Mouse (Mus musculus) lung, postnatal 25 days (tissue): ENCODE data around the gene Tusc2.

Source experiments
- DNase-seq: peaks from one replicate; pipeline ENCODE4 v3.0.0; 2022; ENCODE audit warnings: low spot score

Tusc2 gene

DNA sequence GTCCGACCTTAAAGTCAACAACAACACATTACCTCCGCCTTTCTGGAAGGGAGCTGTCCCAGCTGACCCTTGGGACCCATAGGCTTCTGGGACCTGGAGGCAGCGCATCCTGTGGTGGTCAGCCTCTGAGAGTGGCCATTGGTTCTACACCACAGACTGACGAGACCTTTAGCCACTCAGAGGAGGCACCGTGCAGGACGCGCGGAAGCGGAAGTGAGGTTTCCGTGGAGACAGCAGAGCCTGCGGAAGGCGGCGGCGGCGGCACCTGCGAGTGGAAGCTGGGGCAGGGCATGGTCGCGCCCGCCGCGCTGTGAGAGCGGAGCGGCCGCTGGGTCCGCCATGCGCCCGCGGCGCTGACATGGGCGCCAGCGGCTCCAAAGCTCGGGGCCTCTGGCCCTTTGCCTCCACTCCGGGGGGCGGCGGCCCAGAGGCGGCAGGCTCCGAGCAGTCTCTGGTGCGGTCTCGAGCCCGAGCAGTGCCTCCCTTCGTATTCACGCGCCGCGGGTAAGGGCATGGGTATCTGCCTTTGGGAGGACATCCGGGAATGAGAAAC, at the start of gene Tusc2:
TSS of gene Tusc2 (plus strand) at position 227 of the 553 bp plus-strand sequence.
- peak; percentile 98 for DNase-seq

DNA sequence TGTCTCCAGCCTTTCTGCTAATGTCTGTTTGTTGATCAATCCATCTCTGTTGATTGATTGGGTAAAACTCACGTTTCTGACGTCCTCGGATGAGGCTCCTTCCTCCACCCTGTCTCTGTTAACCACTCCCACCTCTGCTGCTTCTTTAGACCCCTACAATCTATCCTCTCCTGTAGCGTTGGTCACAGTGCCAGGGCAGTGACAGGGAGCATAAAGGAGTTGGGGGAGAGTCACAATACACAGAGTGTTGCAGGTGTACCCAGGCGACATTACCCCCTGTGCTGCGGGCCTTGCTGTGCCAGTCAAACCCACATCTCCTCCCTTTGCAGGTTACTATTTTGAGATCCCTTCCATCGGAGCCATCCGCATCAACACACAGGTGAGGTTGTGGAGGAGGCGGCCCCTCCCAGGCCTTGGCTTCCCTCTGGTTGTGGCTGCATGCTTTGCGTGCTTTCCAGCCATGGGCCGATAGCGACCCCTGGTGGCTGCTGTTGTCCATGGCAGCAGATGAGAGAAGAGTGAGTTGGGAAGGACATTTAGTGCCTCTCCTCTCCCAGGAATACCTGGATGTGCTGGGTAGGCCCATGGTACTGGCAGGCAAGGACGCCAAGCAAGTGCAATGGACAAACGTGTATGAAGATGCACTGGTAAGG, 48.6 kb upstream of the Tusc2 start:
- peak; percentile 76 for DNase-seq

DNA sequence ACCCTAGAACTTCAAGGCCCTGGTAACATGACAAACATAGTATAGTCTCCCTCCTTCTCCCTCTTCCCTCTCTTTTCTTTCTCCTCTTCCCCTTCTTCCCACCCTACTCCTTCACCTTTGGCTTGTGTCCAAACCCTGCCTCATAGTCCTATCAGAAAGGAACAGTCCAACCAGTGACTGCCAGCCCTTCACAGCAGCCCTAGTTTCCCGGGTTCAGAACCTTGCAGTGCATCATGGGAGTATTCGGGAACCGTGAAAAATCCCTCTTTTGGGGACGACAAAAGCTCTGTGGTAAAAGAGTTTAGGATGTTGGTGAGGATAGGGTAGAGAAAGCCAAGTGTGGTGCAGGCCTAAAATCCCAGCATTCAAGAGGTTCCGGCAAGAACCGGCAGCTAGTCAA, 42.7 kb upstream of the Tusc2 start:
- no peak for DNase-seq

DNA sequence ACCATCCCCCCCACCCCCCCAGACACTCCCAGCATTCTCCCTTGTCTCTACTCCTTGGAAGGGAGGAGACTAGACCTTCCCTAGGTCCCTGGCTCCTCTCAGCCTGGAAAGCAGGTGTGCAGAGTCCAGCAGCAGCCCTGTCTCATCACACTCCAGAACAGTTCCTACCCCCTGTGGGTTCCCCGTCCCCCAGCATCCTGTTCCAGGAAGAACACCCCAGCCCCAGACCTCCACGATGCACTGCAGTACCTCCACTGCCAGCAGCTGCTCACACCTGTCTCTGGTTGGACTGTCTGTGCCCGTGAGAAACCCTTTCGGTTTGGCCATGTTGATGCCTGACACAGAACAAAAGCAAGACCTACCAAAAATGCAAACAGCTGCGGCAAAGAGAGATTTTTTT, 41.9 kb upstream of the Tusc2 start:
- no peak for DNase-seq

DNA sequence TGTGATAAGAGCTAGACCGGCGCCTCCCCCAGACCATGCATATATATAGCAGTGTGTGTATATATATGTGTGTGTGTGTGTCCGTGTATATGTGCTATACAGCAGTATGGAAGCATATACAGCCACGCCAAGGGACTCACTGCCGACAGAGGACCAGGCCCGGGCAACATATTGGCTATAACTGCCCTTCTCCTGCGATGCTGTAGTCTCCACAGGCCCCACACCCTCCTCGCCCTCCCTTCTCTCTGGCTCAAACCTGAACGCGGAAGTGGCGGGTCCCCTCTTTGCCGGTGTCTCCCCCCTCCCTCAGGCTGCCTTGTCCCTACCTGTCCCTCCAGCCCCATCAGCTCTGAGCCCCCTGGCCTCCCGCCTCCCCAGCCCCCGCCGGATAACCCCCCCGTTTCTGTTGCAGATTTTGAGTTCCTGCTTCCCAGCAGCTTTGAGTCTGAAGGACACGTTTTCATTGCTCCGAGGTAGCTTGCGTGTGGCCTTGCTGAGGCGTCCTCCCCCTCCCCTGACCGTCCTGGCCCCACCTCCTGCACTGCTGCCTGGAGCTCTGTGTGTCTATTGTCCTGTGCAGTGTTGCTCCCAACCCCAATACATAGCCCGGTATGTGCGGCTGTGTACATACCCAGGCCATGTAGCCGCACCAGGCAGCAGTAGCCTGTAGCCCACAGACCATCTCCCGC, 41.2 kb upstream of the Tusc2 start:
- DNase-seq, result no peak

DNA sequence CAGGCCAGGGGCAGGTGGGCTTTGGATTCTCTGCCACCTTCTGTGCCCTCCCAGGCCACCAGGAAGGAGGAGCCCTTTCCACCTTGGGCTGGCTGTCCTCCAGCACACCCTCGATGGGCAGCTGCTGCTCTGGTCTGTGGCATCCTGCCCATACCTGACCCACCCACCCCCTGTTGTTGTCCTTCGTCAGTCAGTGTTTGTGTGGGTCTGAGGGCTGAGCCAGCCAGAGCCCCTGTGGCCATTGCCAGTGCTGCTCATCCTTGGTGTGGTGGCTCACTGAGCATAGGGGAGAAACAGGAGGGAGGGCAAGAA, 40.7 kb upstream of the Tusc2 start:
- no peak for DNase-seq

DNA sequence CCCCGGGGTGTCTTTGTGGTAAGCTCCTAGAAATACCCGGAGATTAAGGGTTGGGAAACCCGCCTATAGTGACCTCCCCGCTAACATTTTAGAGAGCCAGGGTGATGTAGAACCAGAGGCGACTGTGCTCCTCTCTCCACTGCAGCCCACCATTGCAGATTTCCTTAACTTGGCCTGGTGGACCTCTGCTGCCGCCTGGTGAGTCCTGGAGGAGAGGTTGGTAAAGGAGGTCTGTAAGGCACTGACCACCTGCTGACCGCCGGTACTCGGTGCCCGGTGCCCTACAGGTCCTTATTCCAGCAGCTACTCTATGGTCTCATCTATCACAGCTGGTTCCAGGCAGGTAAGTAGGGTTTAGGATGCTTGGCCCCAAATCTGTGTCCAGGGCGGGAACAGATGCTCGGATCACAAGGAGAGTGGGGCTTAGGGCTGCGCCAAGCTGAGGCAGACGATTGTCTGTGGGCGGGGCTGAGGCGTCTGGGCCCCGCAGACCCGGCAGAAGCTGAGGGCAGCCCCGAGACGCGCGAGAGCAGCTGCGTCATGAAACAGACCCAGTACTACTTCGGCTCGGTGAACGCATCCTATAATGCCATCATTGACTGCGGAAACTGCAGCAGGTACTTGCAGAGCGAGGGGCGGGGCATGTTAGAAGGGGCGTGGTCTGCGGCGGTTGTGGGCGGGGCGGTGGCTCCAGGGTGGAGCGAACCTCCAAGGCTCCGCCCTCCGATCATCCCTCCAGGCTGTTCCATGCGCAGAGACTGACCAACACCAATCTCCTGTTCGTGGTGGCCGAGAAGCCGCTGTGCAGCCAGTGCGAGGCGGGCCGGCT, 36.6 kb upstream of the Tusc2 start:
- DNase-seq, result peak; percentile 54

DNA sequence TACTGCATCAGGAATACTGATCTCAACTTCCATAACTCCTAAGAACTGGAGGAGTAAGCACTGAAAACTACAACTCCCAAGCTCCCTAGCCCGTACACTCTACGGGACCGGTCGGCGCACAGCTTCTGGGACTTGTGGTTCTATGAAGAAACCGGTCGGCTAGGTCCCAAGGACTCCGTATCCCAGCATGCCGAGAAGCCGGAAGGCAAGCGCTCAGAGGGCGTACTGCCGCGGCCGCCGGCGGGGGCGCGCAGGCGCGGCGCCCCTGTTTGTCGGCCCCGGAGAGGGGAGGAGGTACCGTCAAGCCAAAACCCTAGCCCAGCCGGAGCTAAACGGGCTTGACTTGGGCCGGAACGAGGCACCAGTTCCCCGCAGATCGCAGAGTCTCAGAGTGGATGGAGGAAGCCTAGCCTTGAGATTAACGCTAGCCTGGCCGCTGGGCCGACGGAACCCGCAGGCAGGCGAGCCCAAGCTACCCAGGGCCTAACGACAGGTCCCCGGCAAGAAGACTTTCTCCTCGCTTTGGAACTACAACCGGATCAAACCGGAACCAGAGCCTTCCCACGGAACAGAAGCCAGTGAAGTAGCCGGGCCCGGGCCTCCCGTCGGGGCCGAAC, 29.2 kb upstream of the Tusc2 start, which contains the start of gene Tmem115:
TSS of gene Tmem115 (plus strand) at position 155 of the 617 bp plus-strand sequence.
- DNase-seq, result peak; percentile 98

DNA sequence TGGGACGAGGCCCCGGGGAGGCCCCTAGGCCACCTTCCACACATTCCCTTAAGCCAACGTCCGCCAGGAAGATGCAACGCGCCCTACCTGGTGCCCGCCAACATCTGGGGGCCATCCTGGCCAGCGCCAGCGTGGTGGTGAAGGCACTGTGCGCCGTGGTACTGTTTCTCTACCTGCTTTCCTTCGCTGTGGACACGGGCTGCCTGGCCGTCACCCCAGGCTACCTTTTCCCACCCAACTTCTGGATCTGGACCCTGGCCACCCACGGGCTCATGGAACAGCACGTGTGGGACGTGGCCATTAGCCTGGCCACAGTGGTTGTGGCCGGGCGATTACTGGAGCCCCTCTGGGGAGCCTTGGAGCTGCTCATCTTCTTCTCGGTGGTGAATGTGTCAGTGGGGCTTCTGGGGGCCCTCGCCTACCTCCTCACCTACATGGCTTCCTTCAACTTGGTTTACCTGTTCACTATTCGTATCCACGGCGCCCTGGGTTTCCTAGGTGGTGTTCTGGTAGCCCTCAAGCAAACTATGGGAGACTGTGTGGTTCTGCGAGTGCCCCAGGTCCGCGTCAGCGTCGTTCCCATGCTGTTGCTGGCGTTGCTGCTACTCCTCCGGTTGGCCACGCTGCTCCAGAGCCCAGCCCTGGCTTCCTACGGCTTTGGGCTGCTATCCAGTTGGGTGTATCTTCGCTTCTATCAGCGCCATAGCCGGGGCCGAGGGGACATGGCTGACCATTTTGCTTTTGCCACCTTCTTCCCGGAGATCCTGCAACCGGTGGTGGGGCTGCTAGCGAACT, 28.4 kb upstream of the Tusc2 start:
- no peak for DNase-seq

DNA sequence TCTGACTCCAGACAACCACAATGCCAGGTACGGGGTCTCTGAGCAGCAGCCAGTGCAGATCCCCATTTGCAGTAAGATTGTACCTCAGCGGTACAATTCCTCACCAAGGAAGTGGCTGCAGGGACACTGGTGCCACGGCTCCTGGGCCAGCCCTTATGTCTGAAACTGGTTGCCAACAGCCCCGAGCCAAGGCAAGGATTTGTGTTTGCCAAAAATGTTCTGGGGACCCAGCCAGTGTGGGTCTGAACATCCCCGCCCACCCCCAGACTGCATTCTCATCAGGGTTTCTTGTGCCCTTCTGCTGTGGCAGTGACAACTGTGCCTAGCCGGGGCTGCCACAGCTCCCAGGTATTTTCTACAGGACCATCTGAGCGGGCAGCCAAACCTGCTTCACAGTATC, 24.8 kb upstream of the Tusc2 start:
- DNase-seq, result no peak

DNA sequence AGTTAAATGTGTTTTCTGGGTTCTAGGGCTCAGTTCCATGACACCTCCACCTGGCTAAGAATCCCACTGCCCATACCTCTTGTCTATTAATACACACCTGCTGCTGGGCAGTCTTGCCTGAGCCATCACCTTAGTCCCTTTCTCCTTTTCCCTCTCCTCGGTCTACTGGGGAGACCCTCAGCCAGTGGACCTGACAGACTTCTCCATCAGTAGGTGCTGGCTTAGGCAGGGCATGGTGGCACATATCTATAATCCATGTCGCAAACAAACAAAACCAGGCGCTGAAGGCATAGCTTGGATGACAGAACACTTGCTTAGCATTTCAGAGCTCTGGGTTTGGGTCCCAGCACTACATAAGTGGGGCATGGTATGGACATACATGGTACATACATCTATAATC, 24.3 kb upstream of the Tusc2 start:
- no peak for DNase-seq

DNA sequence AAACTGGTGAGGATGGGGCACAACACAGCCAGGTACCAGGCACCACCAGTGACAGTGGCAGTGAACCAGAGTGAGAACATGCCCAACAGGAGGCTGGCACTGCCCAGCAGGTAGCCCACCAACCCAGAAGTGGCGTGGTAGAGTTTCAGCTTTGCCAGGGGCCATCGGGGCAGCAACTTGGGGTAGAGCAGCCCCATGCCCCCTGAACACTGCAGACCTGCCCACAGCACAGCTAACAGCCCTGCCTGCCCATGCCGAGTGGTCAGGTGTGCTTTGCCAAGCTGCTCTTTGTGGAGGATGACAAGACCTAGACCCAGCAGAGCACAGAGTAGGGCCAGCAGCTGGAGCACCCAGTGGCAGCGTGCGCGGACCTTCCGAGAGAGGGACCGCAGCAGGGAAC, 23.1 kb upstream of the Tusc2 start:
- no peak for DNase-seq

DNA sequence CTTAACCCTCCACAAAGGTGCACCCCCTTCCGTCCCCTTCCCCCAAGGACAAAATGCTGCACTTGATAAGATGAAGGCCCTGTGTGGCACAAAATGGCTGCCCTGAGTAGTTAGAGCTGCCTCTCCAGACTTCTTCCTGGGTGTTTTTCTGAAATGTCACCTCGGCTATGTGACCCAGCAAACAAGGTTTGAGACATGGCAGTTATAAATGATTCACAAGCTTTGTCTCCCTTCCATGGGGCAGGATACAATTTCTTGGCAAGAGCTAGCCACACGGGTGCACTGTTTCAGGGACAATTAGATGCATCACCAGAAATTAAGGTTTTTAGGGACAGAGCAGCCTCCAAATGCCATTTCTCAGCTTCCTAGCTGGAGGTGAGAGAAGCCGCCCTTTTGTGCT, 22.6 kb upstream of the Tusc2 start:
- DNase-seq, result no peak

DNA sequence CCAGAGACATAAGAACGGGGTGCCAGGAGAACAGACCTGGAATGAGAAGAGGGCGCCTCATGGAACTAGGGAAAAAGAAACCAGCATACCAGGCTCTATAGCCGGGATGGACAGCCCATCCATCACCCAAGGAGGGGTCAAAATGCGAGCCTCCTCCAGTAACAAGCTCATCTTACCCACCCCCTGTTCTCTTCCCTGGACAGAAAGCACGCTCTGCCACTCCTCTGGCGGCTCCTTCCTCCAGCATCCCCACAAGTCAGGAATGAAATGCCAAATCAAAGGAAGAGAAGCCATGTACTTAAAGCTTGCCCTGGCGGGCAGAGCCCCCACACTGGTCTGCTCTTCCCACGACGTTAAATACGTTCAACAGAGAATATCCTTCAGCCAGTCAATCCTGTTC, 22.1 kb upstream of the Tusc2 start:
- no peak for DNase-seq

DNA sequence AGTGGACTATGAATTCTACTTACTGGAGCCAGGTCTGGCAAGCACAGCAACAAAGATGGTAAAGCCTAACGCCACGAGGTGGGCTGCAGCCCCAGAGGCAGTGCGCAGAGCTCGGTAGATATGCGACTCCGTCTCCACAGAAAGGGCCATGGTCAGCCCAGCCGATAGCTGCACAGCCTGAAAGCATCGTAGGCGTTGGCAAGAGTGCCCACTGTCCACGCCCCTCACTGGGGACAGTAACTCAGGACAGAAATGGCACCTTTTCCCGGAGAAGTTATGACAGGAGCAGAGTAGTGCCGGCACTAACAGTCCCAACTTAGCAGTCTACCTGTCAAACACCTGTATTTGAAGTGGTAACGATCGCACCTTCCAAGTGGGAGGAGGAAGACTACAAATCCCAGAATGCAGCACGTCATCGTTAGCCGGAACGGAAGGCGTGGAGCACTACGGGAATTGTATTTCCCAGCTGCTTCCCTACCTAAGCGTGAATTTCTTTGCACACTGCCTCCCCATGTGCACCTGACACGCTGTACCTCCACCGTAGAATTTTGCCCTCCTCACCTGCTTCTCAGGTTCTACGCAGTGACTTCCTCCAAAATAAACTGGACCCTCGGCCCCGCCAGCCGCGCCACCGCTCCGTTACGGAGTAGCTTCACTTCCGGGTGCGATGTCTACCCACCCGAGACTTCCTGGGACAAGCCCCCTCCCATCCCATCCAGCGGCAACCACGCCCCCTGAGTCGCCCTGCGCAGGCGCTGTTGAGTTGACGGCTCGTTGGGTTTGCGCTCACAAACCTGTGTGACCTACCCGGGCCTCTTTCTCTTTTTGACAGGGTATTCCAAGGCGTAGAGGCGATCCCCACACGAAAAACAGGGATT, 21.3 kb upstream of the Tusc2 start, which contains the start of the genes Cyb561d2 and Nprl2:
TSS of gene Cyb561d2 (minus strand) at position 720 of the 878 bp plus-strand sequence.
TSS of gene Nprl2 (plus strand) at position 753 of the 878 bp plus-strand sequence.
- peak; percentile 96 for DNase-seq

DNA sequence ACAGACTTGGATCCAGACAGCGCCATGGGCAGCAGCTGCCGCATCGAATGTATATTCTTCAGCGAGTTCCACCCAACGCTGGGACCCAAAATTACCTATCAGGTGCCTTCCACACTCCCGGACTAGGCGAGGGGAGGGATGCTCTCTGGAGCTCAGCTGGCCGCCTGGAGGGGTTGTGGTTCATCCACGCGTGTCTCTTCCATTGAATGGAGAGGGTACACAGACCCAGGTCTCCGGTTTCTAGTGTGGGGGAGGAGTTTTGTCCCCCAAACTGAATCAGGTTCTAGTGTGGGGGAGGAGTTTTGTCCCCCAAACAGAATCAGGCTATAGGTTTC, 20.7 kb upstream of the Tusc2 start:
- no peak for DNase-seq

DNA sequence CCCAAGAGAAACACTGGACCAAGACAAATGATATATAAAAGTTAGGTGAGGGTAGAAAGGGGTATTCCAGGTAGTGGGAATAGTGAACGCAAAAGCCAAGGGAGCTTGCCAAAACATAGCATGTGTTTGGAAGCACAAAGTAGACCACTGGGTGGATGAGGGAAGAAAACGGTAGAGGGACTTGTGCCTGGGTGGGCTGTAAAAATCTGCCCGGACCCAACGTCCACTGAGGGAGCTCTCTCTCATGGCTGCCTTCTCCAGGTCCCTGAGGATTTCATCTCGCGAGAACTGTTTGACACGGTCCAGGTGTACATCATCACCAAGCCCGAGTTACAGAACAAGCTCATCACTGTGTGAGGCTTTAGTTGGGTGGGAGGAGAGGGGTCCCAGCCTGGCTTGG, 20.3 kb upstream of the Tusc2 start:
- no peak for DNase-seq

DNA sequence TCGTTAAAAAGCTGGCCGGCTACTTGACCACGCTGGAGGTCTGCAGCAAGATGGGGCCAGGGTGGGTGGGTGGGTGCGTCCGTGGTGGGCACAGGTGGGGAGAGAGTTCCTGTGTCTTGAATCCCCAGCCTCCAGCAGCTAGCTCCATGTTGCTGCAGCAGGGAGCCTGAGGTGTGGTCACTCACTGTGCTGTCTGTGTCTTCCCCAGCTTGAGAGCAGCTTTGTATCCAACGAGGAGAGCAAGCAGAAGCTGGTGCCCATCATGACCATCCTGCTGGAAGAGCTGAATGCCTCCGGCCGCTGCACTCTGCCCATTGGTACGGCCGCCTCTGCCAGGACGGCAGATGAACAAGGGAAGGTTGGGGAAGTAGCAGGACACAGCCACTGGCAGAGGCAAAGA, 19.8 kb upstream of the Tusc2 start:
- no peak for DNase-seq

DNA sequence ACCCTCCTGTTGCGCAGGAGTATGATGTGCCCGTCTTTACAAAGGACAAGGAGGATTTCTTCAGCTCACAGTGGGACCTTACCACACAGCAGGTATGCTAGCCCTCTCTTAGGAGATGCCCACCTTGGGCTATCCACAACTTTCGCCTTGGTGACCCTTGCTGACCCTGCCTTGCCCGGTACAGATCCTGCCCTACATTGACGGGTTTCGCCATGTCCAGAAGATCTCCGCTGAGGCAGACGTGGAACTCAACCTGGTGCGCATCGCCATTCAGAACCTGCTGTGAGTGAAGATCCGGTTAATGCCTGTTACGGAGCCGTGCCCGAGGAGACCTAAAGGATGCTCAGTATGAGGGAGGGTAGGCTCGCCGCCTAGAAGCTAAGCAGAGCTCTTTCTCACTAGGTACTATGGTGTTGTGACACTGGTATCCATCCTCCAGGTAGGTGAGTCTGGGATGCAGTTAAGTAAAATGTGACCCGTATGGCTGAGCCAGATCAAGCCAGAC, 18.8 kb upstream of the Tusc2 start:
- DNase-seq, result no peak

DNA sequence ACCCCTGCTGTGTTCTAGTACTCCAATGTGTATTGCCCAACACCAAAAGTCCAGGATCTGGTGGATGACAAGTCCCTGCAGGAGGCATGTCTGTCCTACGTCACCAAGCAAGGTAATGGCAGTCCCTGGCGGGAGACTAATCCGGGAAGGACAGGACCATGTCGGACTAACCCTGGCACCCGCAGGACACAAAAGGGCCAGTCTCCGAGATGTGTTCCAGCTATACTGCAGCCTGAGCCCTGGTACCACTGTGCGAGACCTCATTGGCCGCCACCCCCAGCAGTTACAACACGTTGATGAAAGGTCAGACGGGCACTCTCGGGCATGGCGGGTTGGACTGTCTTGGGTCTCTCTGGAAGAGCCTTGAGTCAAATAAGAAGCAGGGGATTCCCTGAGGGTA, 18.3 kb upstream of the Tusc2 start:
- DNase-seq, result no peak
